Mouse (Mus musculus): ENCODE results near the gene Mroh3. TPM values are rescaled to one million over a fixed set of nuclear protein-coding genes. Genes with fewer than 3 reads are reported as not detected.

The Mroh3 gene
- 0.10 TPM in 1 of 2 replicates, not detected in the other for polyA plus RNA-seq (2015; fragmentation: Nextera tagmentation; extraction: Ambion mirVana)

DNA sequence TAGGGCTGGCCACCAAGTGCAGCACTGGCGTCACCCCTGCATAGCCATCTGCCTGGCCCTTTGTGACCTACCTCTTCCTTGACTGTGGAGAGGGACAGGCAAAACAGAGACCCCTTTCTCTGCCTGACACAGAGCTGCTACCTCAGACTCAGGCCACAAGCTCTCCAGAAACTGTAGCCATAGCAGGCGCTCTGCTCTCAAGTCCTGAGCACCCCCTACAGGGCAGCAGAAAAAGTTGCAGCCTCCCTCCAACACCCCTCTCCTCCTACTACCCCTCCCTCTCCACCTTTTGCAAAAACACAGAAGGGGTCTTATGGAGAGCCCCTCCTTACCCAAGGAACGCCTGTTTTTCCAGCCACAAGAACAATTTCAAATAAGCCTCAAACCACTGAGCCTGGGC, at the start of gene Mroh3:
Mroh3 (minus strand) TSS at position 26 of the 400 bp plus-strand sequence.

DNA sequence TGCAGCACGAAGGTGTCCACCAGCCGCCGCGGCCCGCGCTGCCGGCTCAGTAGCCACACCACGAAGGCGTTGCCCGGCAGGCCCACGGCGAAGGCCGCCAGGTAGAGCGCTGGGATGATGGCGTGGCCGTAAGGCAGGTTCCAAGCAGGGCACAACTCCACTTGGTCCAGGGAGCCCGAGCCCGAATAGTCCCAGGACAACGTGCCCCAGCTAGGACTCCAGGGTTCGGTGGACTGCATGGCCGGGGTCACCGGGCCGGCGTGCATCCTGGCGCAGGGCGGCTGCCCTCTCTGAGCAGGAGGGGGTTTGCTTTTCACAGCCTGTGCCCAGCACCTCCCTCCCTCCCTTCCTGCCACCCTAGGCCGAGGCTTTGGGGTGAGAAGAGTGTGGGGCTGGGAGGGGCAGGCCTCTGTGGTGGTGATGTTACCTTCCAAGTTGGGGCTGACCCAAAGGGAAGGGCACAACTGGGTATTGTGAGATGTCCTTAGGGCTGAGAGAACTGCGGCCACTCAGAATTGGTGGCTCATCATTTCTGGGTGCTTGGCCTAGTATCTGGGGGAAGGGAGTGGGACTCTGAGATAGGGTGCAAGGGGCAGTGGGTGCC, 48.1 kb upstream of the Mroh3 start, which contains the start of gene Gpr25:
Gpr25 (minus strand) TSS at position 239 of the 604 bp plus-strand sequence.

DNA sequence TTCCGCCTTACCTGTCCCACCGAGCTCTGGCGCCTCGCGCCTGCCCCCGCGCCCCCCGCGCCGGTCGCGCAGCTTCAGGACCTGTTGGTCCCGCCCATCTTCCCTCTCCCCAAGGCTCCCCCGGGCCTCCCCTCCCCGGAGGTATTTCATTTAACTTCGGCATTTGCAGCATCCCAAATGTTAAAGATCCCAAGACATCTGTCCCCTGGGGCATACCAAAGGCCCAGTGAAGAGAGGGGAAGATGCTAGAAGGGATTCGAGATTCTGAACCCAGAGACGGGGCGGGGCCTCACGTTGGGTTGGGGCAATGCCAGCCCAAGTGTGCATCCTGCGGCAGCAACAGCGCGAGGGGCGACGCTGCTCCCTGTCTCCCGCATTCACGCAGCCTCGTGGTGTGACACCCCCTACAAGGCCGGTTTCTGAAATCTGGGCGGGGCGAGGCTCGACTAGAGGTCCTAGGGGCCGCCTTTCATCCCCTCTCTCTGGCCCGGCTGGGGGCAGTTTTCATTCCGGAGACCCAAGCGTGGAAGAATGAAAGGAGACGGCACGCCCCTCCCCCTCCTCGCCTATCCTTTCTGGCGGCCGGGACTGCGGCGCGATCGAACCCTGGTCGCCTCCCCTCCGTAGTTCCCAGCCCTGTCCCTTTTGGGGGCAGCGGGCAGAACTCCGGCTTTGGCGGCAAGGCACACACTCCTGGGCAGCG, 21.4 kb upstream of the Mroh3 start, which contains the start of gene Inava:
Inava (minus strand) TSS at position 373 of the 703 bp plus-strand sequence.

Other genes with a start within 250 kb of the Mroh3 start
- not detected in 2 replicates for gene Igfn1, start 206.5 kb downstream of the Mroh3 start, polyA plus RNA-seq (2015; fragmentation: Nextera tagmentation; extraction: Ambion mirVana)
- 64.1 and 64.3 TPM in 2 replicates for gene Tmem9, start 204.7 kb downstream of the Mroh3 start, polyA plus RNA-seq (2015; fragmentation: Nextera tagmentation; extraction: Ambion mirVana)
- not detected in 2 replicates for gene Ascl5, start 162.0 kb downstream of the Mroh3 start, polyA plus RNA-seq (2015; fragmentation: Nextera tagmentation; extraction: Ambion mirVana)
- not detected in 2 replicates for gene Cacna1s, start 160.1 kb downstream of the Mroh3 start, polyA plus RNA-seq (2015; fragmentation: Nextera tagmentation; extraction: Ambion mirVana)
- 0.53 and 0.59 TPM in 2 replicates for gene Kif21b, start 81.4 kb downstream of the Mroh3 start, polyA plus RNA-seq (2015; fragmentation: Nextera tagmentation; extraction: Ambion mirVana)
- gene Inava, start 21.4 kb upstream of the Mroh3 start, polyA plus RNA-seq (2015; fragmentation: Nextera tagmentation; extraction: Ambion mirVana) = 9.7 and 12.5 TPM in 2 replicates
- not detected in 2 replicates for gene Gpr25, start 48.0 kb upstream of the Mroh3 start, polyA plus RNA-seq (2015; fragmentation: Nextera tagmentation; extraction: Ambion mirVana)
- gene Camsap2, start 133.3 kb upstream of the Mroh3 start, polyA plus RNA-seq (2015; fragmentation: Nextera tagmentation; extraction: Ambion mirVana) = 7.3 and 8.3 TPM in 2 replicates
- gene Ddx59, start 202.4 kb upstream of the Mroh3 start, polyA plus RNA-seq (2015; fragmentation: Nextera tagmentation; extraction: Ambion mirVana) = 9.2 and 10.0 TPM in 2 replicates